Mouse (Mus musculus): ENCODE results near the gene Lcn4. TPM values are rescaled to one million over a fixed set of nuclear protein-coding genes. Genes with fewer than 3 reads are reported as not detected.
"Not testable (repeated sequence)": the region's sequence is repeated elsewhere in the genome, so short reads cannot be mapped to it uniquely, and the experiment has no call there.

Lcn4 gene
- total RNA-seq (2021): not detected
- long read RNA-seq, experiment 1: 0 reads
- long read RNA-seq, experiment 2: 0 reads

- TF ChIP-seq CTCF (conservative IDR thresholded peaks at IDR 0.05): no peak
- no peak for DNase-seq (ENCODE audit: low spot score in 2 of 2)
- H3K27ac ChIP-seq: no peak within 1 kb of the TSS
- no peak within 1 kb of the TSS for H3K4me3 ChIP-seq
Measured at GRCm38 (mm10) chr2:26671182-26671581, at the start of gene Lcn4. Lcn4 (minus strand) TSS chr2:26671282.

GRCm38 (mm10) chr2:26686171-26686675 is 15.1 kb upstream of the Lcn4 start:
- DNase-seq (ENCODE audit: low spot score in 2 of 2): no peak
- no peak overlapping the region for H3K4me3 ChIP-seq
- no peak for TF ChIP-seq CTCF (conservative IDR thresholded peaks at IDR 0.05)
- H3K27ac ChIP-seq: no peak overlapping the region

- Histone ChIP-seq H3K4me3 (no peak overlapping the region), H3K27ac (no peak overlapping the region)
- TF ChIP-seq CTCF (conservative IDR thresholded peaks at IDR 0.05): no peak
- DNase-seq (ENCODE audit: low spot score in 2 of 2): no peak
Measured at GRCm38 (mm10) chr2:26668746-26669145, 2.3 kb downstream of the Lcn4 start.

- peak in 1 of 2 experiments; percentile 41 for DNase-seq (ENCODE audit: low spot score in 2 of 2)
- not testable (repeated sequence) for H3K4me3 ChIP-seq, H3K27ac ChIP-seq
- TF ChIP-seq CTCF (conservative IDR thresholded peaks at IDR 0.05): peak; percentile 75
Measured at GRCm38 (mm10) chr2:26663551-26663950, 7.5 kb downstream of the Lcn4 start.

- DNase-seq (ENCODE audit: low spot score in 2 of 2): no peak
- H3K27ac ChIP-seq: no peak overlapping the region
- no peak overlapping the region for H3K4me3 ChIP-seq
- TF ChIP-seq CTCF (conservative IDR thresholded peaks at IDR 0.05): no peak
Measured at GRCm38 (mm10) chr2:26663112-26663511, 8.0 kb downstream of the Lcn4 start.

- DNase-seq (ENCODE audit: low spot score in 2 of 2): no peak
- no peak for TF ChIP-seq CTCF (conservative IDR thresholded peaks at IDR 0.05)
- H3K27ac ChIP-seq: no peak overlapping the region
- H3K4me3 ChIP-seq: no peak overlapping the region
Measured at GRCm38 (mm10) chr2:26662509-26662882, 8.6 kb downstream of the Lcn4 start.

- Histone ChIP-seq H3K27ac (no peak overlapping the region), H3K4me3 (no peak overlapping the region)
- no peak for DNase-seq (ENCODE audit: low spot score in 2 of 2)
- no peak for TF ChIP-seq CTCF (conservative IDR thresholded peaks at IDR 0.05)
Measured at GRCm38 (mm10) chr2:26661768-26662508, 9.1 kb downstream of the Lcn4 start.

GRCm38 (mm10) chr2:26661143-26661752 is 9.8 kb downstream of the Lcn4 start:
- H3K27ac ChIP-seq: no peak overlapping the region
- TF ChIP-seq CTCF (conservative IDR thresholded peaks at IDR 0.05): no peak
- no peak for DNase-seq (ENCODE audit: low spot score in 2 of 2)
- no peak overlapping the region for H3K4me3 ChIP-seq

GRCm38 (mm10) chr2:26657426-26657825 is 13.7 kb downstream of the Lcn4 start:
- no peak overlapping the region for H3K4me3 ChIP-seq
- H3K27ac ChIP-seq: no peak overlapping the region
- TF ChIP-seq CTCF (conservative IDR thresholded peaks at IDR 0.05): no peak
- DNase-seq (ENCODE audit: low spot score in 2 of 2): no peak

GRCm38 (mm10) chr2:26654687-26655086 is 16.4 kb downstream of the Lcn4 start:
- H3K4me3 ChIP-seq: no peak overlapping the region
- H3K27ac ChIP-seq: no peak overlapping the region
- no peak for DNase-seq (ENCODE audit: low spot score in 2 of 2)
- no peak for TF ChIP-seq CTCF (conservative IDR thresholded peaks at IDR 0.05)

- DNase-seq (ENCODE audit: low spot score in 2 of 2): peak; percentile 77 to 83
- peak; percentile 88 for TF ChIP-seq CTCF (conservative IDR thresholded peaks at IDR 0.05)
- Histone ChIP-seq H3K4me3 (no peak overlapping the region), H3K27ac (no peak overlapping the region)
Measured at GRCm38 (mm10) chr2:26646643-26647293, 24.3 kb downstream of the Lcn4 start.

- Histone ChIP-seq H3K27ac (no peak overlapping the region), H3K4me3 (no peak overlapping the region)
- no peak for DNase-seq (ENCODE audit: low spot score in 2 of 2)
- TF ChIP-seq CTCF (conservative IDR thresholded peaks at IDR 0.05): peak; percentile 71
Measured at GRCm38 (mm10) chr2:26643942-26644341, 27.1 kb downstream of the Lcn4 start.

- TF ChIP-seq CTCF (conservative IDR thresholded peaks at IDR 0.05): no peak
- no peak for DNase-seq (ENCODE audit: low spot score in 2 of 2)
- H3K4me3 ChIP-seq: no peak overlapping the region
- H3K27ac ChIP-seq: no peak overlapping the region
Measured at GRCm38 (mm10) chr2:26641006-26641647, 30.0 kb downstream of the Lcn4 start.
